Mouse (Mus musculus): Measurements from ENCODE around the gene Prdm9. TPM values are rescaled to one million over a fixed set of nuclear protein-coding genes. Genes with fewer than 3 reads are reported as not detected.
"Not testable (repeated sequence)": the region's sequence is repeated elsewhere in the genome, so short reads cannot be mapped to it uniquely, and the experiment has no call there.

The Prdm9 gene
- total RNA-seq (2021) = 1 to 10 TPM; 1.5 to 3.9 TPM

GRCm38 (mm10) chr17:15564014-15564927 lies at the start of gene Prdm9:
Prdm9 (minus strand) TSS chr17:15564354.
- DNase-seq (ENCODE audit: low spot score in 2 of 2) = peak; percentile 100
- intact Hi-C loops (cut with DNase I) = loop anchor here (5.0 kb wide), 1 partner anchor 37 kb away; the partner anchor contains the start of gene Pdcd2

DNA sequence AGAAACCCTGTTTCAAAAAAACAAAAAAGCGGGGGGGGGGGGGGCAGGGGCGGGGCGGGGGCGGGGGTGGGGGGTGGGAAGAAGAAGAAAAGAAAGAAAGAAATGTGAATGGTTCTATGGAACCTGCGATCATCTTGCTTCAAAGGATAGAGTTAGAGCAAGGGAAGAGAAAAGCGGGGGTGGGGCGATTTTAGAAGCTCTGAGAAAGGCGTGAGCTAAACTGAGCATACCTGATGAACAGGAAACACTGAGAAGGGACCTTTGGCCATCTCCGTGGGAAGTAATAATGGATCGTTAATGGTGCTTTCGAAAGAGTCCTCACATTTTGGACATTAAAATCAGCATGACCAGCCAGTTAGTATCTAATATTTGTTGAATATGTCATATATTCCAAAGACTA lies 35.3 kb upstream of the Prdm9 start:
- no peak for DNase-seq (ENCODE audit: low spot score in 2 of 2)
- intact Hi-C loops (cut with DNase I) = no loop called here

DNA sequence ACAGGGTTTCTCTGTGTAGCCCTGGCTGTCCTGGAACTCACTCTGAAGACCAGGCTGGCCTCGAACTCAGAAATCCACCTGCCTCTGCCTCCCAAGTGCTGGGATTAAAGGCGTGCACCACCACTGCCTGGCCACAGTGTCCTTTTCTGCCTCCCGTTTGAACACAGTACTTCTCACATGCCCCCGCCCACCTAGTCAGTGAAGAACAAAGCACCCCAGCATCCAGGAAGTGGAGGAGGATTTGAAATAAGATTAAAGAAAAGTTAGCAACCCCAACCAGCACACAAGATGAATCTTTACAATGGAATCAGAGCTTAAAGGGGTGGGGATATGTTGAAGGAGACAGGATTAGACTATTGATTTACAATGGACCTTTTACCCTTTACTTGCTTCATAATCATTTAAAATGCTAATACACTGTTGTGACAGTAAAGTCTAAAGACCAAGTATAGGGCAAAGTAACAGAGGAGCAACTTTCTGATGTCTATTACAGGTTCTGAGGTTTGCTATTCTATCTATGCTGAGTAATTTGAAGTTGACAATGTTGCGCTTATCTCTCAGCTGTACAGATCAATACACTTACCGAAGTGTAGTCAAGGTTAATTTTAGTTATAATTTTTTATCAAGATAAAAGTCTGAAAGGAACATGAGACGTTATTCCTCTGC lies 27.2 kb upstream of the Prdm9 start:
- DNase-seq (ENCODE audit: low spot score in 2 of 2) = no peak
- intact Hi-C loops (cut with DNase I) = no loop called here

DNA sequence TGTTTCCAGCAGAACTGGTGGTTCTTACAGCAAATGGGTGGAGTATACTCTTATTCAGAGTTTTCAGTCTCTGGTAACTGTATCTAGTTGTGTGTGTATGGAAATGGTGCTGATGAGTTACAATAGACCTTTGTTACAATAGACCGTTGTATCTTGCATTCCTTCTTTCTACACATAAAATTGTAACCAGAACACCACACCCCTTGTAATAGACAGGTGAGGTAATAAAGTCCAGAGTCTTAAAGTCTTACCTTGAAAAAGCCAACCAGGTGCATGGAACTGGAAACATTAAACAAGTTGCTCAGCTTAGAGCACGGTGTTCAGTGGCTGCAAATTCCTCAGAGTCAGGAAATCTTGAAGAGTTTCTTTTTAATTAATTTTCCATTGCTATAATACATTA lies 24.0 kb upstream of the Prdm9 start:
- intact Hi-C loops (cut with DNase I) = no loop called here

GRCm38 (mm10) chr17:15585691-15586090 lies 21.5 kb upstream of the Prdm9 start:
- intact Hi-C loops (cut with DNase I) = no loop called here
- DNase-seq (ENCODE audit: low spot score in 2 of 2) = no peak

More for the DNA sequence above, 24.0 kb upstream of the Prdm9 start:
- no peak for DNase-seq (ENCODE audit: low spot score in 2 of 2)

GRCm38 (mm10) chr17:15583071-15583470 lies 18.9 kb upstream of the Prdm9 start:
- no peak for DNase-seq (ENCODE audit: low spot score in 2 of 2)
- intact Hi-C loops (cut with DNase I) = no loop called here

GRCm38 (mm10) chr17:15580072-15580447 lies 15.9 kb upstream of the Prdm9 start:
- no peak for DNase-seq (ENCODE audit: low spot score in 2 of 2)

DNA sequence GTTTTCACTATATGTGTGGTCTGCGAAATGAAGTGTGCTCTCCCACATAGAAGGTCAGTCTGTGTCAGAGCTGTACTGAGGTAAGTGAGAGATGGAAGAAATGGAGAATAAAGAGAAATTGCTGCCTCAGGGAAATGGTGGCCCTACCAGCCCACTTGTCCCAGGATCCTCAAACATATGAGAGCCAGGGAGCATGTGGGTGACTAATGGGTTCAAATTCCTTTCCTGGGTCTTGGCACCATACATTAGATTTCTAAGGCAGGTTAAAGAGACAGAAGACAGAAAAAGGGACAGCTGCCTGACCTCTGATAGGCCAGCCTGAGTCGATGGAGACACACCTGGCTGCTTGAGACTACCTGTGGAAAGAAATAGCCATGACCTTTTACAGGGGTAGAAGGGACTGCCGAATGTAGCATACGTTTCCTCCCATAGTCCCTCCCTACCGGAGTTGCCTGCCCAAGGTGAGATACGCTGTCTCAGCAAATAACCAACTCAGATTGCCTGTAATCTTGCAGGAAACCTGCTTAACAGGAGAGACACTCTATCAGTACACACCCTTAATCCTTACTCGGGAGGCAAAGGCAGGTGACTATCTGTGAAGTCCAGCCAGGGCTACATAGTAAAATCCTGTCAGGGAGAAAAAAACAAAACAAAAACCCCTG lies 15.4 kb upstream of the Prdm9 start:
- no peak for DNase-seq (ENCODE audit: low spot score in 2 of 2)
- intact Hi-C loops (cut with DNase I) = no loop called here

More at GRCm38 (mm10) chr17:15580072-15580447, 15.9 kb upstream of the Prdm9 start:
- intact Hi-C loops (cut with DNase I) = no loop called here

DNA sequence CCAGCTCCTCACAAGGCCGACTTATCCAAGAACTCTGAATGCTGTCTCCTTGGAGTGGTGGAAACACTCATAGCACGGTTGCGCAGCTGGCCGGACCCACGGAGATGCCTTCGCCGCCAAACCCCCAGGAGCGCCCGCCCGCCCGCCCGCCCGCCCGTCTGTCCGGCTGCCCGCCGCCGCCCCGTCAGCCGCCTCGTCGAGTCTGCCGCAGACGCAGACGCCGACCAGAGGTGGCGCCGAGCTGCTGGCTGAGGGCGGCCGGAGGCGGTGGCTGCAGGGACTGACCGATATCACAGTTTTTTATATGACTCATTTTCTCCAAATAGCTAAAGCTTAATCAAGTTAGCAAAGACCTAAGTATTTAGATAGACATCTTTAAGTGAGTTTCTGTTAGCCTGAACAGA lies 13.1 kb upstream of the Prdm9 start:
- DNase-seq (ENCODE audit: low spot score in 2 of 2) = peak in 1 of 2 experiments; percentile 24
- intact Hi-C loops (cut with DNase I) = no loop called here

DNA sequence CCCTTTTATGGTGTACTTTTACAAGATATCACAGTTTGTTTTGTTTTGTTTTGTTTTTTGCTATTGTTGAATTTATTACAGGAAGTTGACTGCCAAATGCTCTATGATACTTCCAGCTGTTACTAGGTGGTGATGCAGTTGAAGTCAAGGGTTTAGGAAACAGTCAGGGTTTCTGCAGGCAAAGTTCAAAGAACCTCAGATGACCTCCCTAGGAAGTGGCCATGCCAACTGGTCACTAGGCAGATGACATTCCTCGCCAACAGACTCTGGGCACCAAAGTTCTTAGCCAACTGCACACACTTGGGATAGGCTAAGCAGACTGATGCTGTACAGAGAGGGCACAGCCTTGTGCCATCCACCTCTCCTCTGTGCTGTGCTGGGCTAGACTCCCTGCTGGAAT lies 10.9 kb upstream of the Prdm9 start:
- no peak for DNase-seq (ENCODE audit: low spot score in 2 of 2)
- intact Hi-C loops (cut with DNase I) = no loop called here

DNA sequence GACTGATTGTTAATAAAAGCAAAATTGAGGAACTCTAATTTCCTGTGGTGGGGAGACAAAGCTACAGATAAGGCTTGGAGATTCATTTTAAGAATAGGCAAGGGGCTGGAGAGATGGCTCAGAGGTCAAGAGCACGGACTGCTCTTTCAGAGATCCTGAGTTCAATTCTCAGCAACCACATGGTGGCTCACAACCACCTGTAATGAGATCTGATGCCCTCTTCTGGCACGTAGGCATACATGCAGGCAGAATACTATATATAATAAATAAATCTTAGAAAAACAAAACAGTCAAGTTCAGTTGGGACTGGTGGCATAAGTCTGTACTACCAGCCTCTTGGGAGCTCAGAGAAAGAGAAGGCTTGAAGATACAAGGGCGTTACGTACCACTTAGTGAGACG lies 2.8 kb upstream of the Prdm9 start:
- no peak for DNase-seq (ENCODE audit: low spot score in 2 of 2)
- intact Hi-C loops (cut with DNase I) = no loop called here

- DNase-seq (ENCODE audit: low spot score in 2 of 2) = no peak
- intact Hi-C loops (cut with DNase I) = loop anchor here (5.0 kb wide), 1 partner anchor 38 kb away; the partner anchor contains the start of gene Pdcd2
Observed at GRCm38 (mm10) chr17:15564928-15565300, 760 bp upstream of the Prdm9 start.

DNA sequence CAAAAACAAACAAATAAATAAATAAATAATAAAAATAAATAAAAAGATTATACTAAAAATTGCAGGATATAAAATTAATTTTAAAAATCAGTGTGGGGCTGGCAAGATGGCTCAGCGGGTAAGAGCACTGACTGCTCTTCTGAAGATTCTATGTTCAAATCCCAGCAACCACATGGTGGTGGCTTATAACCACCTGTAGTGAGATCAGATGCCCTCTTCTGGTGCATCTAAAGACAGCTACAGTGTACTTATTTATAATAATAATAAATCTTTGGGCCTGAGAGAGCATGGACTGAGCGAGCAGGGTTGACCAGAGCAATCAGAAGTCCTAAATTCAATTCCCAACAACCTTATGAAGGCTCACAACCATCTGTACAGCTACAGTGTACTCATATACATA lies 4.2 kb downstream of the Prdm9 start:
- intact Hi-C loops (cut with DNase I) = loop anchor here (5.0 kb wide), 1 partner anchor 33 kb away; the partner anchor contains the start of gene Pdcd2
- DNase-seq (ENCODE audit: low spot score in 2 of 2) = no peak

- no peak for DNase-seq (ENCODE audit: low spot score in 2 of 2)
- intact Hi-C loops (cut with DNase I) = no loop called here
Observed at GRCm38 (mm10) chr17:15549713-15550112, 14.4 kb downstream of the Prdm9 start.

DNA sequence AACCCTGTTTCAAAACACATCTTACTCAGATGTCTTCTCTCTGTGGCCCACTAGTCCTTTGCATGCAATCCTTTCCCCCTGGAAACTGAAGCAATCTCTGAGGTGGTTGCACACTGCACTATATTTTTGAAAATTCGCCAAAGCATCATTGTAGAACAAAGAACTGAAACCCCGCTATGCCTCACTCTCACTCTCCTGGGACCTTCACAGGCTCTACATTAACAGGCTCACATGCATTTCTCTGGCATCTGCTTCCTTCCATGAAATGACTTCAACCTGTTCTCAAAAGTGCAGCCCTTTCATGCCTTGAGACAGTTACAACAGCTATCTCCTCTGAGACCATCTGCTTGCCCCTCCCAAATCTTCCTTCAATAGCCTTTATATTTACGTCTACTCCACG lies 17.7 kb downstream of the Prdm9 start:
- intact Hi-C loops (cut with DNase I) = no loop called here
- no peak for DNase-seq (ENCODE audit: low spot score in 2 of 2)

DNA sequence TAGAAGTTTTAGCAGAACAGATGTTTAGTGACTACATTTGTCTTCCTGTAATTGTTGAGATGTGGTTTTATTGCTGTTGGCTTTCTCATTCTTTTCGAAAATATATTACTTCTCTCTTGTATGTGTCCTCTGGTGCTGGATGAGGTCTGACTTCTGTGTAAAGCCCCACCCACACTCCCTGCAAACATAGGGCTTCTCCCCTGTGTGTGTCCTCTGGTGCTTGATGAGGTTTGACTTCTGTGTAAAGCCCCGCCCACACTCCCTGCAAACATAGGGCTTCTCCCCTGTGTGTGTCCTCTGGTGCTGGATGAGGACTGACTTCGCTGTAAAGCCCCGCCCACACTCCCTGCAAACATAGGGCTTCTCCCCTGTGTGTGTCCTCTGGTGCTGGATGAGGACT lies 20.3 kb downstream of the Prdm9 start:
- intact Hi-C loops (cut with DNase I); DNase-seq (ENCODE audit: low spot score in 2 of 2): not testable (repeated sequence)

- intact Hi-C loops (cut with DNase I) = no loop called here
- DNase-seq (ENCODE audit: low spot score in 2 of 2) = no peak
Observed at GRCm38 (mm10) chr17:15540309-15540708, 23.8 kb downstream of the Prdm9 start.

- no peak for DNase-seq (ENCODE audit: low spot score in 2 of 2)
Observed at GRCm38 (mm10) chr17:15536457-15536904, 27.7 kb downstream of the Prdm9 start.

DNA sequence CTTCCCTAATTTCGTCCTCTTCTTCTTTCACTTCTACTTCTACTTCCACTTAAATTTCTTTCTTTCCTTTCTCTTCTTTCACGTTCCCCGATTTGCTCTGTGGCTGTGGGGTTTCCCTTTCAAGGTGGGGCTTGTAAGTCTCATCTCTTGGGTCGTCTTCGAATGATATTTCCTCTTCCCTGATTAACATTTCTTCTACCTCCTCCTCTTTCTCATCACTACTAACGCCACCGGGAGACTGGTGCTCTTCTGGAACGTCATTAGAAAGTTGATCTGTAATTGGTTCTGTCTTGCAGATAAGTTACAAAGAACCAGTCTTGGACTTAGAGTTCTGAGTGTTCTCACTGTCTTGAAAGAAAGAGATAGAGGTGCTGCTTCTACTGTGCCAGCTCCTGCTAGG lies 28.2 kb downstream of the Prdm9 start:
- intact Hi-C loops (cut with DNase I) = no loop called here
- DNase-seq (ENCODE audit: low spot score in 2 of 2) = no peak

More at GRCm38 (mm10) chr17:15536457-15536904, 27.7 kb downstream of the Prdm9 start:
- intact Hi-C loops (cut with DNase I) = no loop called here

- peak; percentile 41 to 54 for DNase-seq (ENCODE audit: low spot score in 2 of 2)
- intact Hi-C loops (cut with DNase I) = no loop called here
Observed at GRCm38 (mm10) chr17:15535162-15535800, 28.9 kb downstream of the Prdm9 start.
